Mouse (Mus musculus) heart, adult 9 months (tissue): ENCODE measurements around the gene Slc24a3.

Experiments used
- DNase-seq, 2 experiments: peaks; one replicate each; pipeline ENCODE4 v3.0.0; 2022; ENCODE audit warnings: low spot score in 2 of 2

The Slc24a3 gene

DNA sequence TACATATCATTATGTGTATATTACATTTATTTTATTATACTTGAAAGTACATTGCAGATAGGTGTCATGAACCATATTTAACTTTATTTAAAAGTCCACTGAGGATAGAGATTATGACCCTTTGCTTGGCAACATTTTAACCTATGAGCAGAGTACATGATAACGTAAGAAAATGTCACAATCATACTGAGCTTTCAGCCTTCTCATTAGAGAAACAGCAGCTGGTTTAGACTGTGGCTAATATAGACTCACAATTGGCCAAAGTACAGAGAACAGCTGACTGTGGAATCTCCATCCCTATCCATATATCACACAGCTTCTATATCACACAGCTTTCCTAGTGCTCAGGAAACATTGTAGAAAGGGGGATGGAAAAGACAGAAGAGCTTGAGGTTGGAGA, 111.8 kb downstream of the Slc24a3 start:
- DNase-seq, result no peak

DNA sequence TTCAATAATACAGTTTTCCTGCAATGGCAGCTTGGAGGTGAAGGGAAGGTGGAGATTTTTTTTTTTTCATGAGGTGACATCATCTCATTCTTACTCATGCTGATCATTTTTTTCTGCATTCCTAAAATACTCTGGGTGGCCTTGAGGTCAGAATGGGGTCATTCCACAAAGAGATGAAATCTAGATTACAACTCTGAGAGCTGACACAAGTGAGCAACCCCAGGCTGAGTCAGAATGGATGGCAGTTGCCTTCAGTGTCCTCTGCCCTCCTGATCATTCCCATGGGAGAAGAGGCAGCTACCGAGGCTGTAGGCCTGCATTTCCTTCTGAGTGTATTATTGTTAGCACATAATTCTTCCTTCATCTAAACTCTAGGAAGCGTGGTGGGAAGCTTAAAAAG, 116.2 kb downstream of the Slc24a3 start:
- no peak for DNase-seq

DNA sequence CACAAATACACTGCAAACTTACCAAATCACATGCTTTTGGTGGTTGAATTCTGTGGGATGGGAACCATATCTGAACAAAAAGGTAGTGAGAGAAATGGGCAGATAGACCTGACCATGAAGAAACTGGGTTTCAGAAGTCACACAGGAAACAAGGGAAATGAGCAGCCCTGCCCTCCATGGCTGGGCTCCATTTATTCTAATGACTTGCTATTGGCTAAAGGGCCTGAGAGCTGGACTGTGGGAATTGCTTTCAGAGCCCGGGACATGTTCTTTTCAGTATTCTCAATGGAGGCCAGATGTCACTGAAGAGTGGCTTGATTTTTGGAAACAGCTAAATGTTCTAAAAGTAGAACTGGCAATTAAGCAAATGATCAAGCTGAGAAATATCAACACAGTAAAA, 120.9 kb downstream of the Slc24a3 start:
- peak; percentile 29 to 56 for DNase-seq

DNA sequence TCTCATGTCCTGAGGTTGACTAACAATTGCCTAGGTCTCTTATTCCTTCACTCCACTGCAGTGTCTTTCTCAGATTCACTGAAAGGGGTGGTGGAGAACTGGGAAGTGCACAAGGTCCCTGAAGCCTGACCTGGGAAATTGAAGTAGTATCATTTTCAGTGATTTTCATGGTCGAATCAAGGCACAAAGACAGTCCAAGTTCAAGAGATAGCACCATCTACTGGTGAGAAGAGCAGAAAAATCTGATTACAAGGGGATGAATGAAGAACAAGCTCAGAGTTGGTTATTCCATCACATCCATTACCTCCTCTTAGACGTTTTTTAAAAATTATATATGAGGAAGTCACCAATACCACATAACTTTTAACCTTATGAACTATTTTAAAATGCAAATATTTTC, 123.9 kb downstream of the Slc24a3 start:
- peak in 1 of 2 experiments; percentile 6 for DNase-seq

DNA sequence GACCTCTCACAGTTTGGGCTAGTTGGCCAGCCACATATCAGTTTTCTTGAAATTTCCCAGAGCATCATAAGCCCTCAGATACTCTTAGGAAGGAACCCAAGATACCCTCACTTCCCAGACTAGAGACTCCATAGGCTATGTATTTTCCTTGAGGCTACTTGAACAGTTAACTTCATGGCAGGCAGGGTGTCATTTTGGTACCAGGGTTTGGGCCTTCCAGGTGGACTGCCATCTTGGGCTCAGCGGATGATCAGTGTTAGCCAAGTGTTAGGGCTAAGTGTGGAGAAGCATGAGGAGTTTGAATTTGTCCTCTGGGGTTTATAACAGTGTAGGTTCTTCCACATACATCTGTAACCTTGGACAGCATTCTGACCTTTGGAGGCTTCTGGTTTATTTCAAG, 124.6 kb downstream of the Slc24a3 start:
- DNase-seq, result no peak

DNA sequence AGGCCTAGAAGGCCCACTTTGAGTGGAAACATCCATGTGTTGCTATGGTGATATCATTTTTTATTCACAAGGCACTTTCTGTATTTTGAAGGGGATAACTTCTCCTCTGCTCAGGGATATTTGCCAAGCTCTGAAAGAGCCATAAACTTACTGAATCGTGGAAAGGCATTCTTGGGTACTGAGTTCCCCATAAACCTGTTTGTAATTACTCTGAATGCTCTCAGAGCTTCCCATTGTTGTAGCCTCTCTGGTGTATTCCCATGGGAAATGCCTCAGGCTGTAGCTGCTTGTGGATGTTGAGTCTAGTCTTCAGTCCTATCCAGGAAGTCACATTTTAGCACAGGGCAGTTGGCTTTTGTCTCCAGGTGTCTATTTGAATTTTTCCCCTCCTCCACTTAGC, 125.3 kb downstream of the Slc24a3 start:
- DNase-seq, result no peak

DNA sequence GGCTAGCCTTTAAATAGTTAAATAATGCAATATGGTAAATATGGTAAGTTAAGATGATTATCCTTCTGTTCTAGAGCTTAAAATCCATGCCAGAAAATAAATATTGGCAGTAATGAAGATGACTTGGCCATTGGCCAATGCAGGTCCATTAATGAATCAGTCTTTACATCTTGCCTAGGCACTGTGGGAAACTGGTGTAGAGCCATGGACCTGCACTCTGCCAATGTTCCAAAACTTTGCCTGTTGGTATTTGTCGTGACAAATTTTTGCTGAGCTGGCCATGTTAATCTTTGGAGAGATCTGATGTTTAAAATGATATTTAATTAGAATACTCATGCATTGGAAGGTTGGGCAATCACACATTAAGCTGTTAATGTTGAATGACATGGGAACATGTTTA, 129.4 kb downstream of the Slc24a3 start:
- no peak for DNase-seq

DNA sequence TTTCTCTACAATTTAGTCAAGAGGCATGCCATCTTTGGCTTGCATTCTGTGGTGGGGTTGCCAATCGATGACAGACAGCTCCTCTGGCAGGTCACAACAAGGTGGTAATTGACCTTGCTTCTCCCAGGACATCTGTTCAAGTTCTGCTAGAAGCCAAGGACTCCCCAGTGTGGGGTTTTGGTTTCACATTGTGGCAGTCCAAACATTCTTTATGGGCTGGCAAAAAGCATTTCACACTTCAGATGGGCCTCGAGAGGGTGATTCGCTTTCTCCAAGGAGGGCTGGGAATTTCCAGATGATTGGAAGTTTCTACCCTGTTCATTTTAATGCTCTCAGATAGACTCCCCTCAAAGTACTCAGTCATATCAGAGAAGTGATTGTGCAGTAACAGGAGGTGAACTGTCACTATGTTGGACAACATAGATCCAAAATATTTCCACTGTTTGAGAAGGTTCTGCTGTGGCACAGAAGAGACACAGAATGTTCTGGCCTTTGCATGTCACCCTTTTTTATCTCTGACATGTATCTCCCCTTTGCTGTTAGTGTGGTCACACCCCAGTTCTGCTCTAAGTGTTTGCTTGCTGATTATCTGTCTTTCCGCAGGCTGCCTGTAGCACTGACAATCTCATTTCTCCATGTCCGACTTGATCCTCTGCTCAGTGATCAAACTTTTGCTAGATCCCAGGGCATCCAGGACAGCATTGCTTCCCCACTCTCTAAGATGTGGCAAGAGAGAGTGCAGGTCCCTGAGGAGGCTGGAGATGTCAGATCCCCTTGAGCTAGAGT, 132.6 kb downstream of the Slc24a3 start:
- no peak for DNase-seq

DNA sequence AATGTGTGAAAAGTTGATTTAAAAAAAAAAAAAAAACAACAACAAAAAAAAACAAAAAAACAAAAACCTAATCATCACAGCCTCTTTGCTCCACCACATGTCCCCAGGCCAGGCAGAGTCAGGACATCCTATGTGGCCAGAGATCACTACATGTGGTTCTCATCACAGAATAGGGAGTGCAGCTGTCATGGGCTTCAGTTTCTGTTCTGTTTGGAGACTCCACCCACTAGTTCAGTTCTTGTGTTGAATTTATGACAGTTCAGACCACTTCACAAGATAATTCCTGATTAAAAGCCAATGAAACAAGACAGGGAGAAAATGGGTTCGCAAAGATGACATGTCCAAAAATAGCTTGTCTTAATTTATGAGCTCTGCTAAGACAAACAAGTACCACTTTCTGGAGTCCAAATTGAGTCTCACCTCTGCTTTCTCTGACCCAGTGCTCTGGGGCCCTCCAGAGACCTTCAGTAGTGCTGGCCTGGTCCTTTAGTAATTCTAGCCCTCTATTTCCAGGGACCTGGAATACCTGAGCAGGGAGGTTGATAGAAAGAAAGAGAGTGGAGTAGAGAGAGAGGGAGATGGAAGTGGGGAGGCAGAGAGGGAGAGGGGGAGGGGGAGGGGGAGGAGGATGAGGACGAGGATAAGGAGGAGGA, 139.8 kb downstream of the Slc24a3 start:
- DNase-seq, result peak; percentile 9 to 11

DNA sequence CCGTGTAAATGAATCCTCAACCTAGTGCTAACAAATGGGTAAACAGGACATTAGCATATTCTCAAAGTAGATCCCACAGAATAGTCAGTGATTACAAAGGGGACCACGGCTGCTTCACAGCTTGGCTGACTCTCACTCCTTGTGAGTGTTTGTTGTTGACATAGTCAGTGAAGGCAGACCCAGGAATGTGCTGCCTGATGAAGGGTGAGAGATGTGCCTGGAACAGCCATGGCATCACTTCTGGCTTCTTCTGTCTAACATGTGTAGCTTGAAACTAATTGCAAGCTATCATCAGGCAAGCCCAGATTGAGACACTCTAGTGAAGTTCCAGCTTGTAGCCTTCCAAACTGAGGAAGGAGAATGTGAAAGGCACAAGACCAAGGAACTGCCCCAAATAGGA, 151.4 kb downstream of the Slc24a3 start:
- no peak for DNase-seq

DNA sequence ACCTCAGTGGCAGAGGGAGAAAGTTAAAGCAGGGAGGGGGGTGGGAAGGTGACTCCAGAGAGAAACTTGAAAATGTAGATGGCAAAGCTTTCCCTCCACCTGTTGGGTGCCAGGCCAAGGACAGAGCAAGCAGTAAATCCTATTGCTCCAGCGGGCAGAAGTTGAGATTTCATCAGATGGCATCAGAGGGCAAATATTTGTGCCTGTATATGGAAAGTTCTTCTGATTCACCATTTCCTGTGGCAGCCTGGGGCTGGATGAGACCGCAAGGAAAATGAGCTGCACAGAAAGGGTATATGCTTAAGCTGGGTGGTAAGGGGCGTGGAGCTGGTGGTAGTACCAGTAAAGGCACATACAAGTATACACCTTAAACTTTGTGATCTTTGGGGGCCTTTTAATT, 153.7 kb downstream of the Slc24a3 start:
- DNase-seq, result no peak

DNA sequence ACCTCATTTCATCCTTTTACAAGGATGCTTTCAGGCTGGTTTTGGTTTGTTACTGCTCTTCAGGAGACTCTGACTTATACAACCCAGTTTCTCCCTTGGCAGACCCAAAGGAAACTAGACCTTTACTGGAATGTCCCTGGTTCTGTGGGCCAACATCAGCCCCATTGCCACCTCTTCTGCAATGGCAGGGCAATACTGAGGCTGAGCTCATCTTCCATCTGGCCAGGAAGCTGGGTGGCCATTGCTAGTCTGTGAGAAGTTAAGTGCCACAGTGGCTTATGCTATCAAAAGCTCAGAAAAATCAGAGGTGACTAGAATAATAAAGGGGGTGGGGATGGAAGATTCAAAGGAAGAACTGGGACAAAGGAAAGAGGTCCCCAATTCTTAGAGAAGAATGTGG, 154.2 kb downstream of the Slc24a3 start:
- no peak for DNase-seq

DNA sequence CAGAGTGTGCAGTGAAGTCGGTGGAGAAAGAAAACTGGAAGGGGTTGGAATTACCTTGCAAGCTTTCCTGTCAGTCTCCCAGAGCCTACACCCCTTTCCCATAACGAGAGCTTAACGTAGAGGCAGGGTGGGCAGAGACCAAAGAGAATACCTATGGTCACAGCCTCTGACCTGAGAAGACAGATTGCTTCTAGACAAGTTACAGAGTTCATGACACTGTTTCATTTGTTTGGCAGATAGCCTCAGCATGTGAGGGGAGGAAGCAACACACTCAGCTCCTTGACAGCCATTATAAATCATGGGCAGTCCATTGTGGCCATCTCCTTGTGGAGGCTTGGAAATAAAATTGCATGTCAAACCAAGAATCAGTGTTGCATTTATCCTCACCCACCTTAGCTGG, 156.9 kb downstream of the Slc24a3 start:
- DNase-seq, result no peak

DNA sequence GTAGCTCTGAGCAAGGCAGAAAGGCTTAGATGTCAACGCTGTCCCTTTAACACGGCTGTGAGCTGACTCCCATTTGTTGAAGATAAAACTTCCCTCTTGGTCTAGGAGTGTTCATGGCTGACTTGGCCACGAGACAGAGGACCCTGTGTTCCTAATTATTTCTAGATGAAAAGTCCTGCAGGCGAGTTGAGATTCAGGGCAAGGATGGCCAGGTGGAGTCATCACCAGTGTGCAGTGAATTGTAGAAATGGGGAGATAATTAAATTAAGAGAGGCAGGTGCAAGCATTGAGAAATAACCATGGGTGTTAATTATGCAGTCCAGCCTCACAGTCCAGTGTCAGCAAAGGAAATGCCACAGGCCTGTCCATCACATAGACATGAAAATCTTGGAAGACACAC, 158.3 kb downstream of the Slc24a3 start:
- no peak for DNase-seq

DNA sequence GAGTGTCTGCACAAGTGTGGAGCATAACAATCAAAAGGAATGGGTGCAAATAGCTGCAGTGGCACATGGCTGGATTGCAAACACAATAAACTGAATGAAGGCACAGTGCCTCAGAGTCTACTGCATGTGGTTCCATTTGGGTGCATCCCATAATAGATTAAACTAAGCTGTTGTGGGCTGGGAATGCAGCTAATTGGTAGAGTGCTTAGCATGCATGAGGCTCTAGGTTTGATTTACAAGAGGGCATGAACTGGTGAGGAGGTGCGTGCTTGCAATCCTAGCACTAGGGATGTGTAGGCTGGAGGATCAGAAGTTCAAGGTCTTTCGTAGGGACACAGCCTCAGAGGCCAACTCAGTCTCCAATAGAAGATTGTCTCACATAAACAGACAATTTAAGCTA, 159.0 kb downstream of the Slc24a3 start:
- DNase-seq, result no peak

DNA sequence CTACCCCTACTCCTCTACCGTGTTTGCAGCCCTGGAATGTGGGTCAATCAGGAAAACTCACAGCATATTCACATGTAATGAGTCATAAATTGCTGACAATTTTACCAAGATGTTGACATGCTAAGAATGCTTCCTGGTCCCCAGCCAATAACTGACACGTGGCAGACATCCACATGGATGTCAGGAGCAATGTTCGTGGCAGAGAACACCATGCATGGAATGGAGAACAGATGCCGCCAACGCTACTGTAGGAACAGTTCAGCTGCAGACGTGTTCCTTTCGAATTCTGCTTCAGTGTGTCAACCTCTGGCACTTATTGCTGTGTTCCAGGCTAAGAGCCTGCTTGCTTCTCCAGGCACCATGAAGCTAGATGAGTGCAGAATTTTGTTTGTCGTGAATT, 162.2 kb downstream of the Slc24a3 start:
- DNase-seq, result peak; percentile 23

DNA sequence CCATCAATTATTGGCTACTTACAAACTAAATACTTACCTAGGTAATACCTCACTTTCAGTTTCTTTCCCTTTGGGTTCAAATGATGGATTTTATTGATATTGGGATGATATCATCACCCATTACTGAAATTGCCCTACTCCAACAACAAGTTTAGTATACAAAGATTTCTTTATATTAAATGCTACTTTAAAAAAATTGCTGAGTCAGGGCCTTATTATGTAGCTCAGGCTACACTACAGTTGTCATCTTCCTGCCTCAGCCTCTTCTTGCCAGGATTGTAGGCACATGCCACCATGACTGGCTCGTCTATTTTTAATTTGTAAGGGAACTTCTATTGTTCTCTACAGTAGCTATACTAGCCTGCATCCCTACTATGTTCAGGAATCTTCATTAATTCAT, 164.0 kb downstream of the Slc24a3 start:
- no peak for DNase-seq

DNA sequence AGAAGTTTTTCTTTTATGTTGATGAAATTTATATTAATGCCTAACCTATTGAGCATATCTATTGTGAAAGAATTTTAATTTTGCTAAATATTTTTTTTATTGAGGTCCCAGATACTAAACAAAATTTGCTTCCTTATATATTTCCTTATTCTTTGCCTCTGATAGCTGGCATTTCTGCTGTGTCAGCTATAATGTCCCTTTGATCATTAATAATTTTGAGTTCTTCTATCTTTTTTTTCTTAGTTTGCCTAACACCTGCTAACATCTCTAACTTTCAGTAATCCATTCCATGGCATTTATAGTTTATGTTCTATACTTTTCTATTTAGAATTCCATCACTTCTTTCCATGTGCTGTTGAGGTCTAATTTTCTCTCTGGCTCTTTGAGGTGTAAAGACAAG, 165.9 kb downstream of the Slc24a3 start:
- no peak for DNase-seq

DNA sequence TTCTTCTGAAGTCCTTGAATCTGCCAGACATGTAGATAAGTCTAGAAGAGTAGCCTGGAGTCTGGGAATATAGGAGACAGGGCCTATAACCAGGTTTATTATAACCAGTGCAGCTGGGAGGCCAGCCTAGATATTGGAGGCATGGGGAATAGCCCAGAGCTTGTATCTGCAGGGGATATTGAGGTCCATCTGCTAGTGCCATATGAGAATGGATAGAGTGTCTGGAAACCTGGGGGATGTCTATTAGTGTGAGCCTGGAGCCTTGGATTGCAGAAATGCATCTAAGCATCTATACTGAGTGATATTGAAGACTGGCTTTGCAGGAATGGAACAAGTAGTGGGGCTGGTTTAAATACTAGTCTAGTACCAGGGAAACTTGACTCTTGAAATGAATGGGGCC, 168.9 kb downstream of the Slc24a3 start:
- DNase-seq, result no peak

DNA sequence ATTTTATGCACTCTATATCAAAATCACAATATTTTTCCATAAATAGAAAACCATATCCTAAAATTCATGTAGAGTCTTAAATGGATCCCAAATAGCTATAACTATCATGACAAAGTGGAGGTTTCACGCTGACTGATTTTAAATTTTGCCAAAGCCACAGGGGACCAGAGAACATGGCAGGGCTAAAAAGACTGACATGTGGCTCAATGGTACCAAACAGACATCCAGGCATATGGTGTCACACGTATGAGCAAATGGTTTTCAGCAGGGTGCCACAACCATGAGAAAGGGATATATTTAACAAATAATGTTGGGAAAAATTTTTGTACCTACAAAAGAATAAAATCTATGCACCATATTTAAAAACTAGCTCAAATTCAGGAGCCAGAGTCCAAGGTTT, 173.3 kb downstream of the Slc24a3 start:
- DNase-seq, result no peak

DNA sequence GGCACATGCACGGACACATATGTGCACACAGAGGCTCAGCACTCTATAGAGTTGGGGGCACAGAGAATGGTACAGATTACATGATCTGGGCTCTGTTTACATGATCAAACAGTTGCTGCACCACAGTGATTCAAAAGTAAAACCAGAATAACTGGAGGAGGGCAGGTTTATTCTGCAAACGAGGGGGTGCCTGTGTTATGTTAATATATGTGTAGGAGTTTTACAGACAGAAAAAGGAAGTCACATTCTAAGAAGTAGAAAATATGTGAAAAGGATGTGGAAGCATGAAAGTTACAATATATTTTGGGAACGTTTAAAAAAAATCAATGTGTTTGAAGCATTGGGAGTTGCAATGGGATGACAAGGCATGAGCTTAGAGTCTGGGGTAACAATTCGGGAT, 175.4 kb downstream of the Slc24a3 start:
- DNase-seq, result no peak

DNA sequence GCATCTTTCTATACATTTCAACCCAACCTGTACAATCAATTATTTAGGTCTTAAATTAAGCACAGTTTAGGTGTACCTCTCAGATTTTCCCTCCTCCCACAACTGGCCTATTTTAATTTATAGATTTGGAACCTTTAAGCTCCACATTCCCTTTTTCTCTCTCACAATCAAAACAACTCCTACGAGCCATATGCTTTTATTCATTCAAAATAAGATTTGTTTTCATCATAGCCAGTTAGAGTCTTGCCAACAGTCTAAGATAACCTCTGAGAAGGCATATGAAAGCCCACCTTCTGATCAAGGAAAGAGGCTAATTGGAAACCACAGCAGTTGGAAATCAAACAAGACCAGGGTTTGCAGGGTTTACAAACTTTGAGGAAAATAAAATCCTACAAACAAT, 177.0 kb downstream of the Slc24a3 start:
- no peak for DNase-seq

DNA sequence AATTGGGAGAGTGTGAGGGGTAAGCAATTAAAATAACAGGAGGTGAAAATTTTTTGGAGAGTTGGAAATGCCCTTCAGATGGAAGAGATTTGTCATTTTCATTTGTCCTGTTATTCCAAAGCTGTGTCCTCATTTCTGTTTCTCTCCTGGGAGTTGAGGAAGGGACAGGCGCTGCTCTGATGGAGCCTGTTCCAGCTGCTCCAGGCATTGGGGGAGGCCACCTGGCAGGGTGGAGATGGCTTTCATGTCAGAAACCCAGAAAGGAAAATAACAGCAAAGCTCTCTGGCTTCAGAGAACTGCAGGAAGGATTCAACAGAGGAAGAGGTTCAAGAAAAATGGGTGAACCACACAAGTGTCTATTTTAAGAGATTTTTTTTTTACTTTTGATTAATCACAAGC, 186.2 kb downstream of the Slc24a3 start:
- DNase-seq, result no peak
